Mouse (Mus musculus) right cerebral cortex, postnatal 25 days (tissue): ENCODE data around the gene Poglut1.
"Not testable (repeated sequence)": the region's sequence is repeated elsewhere in the genome, so short reads cannot be mapped to it uniquely, and the experiment has no call there.

Experiments
- DNase-seq: peaks from one replicate; pipeline ENCODE4 v3.0.0; 2022

The Poglut1 gene

GRCm38 (mm10) chr16:38536544-38537146, 13.4 kb downstream of the Poglut1 start:
- peak; percentile 65 for DNase-seq

- DNase-seq, result no peak
Observed at GRCm38 (mm10) chr16:38526264-38526663, 23.8 kb downstream of the Poglut1 start.

DNA sequence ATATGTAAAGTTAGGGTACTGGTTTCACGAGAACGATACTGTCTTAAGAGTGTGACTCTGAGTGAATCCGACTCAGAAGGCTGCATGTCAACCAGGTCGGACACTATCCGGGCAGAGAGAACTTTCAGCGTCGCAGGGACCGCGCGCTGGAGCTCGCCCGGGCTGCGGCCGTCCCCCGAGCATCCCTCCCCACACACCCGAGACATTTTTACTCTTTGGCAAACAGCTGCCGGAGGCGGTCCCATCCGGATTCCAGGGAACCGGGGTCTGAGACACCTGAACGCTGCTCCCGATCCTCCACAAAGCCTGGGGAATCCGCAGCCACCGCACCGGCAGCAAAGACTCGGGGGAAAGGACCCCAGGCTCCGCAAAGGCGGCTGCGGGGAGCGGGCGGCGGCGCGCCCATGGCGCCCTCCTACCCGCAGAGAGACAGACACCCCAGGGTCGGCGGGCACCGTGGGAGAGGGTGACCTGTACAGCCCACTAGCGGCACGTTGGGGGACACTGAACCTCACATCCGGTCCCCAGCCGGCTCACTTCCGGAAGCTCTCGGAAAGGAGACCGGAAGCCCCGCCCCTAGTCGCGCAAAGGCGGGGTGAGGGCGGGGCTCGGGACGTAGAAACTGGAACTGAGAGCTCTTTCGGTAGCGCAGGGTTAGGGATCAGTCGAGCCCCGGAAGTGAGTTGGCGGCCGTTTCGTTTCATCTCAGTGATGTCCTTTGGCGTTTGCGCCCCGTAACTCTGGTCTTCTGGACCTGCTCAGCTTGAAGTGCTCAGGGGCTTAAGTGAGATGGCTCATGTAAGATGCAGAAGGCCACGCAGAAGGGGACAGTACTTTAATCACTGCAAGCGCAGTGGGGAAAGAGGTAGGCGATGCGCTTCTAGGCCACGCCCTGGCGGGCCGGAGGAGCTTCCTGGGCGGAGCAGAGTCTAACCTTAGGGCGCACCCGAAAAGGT, 27.7 kb downstream of the Poglut1 start, which contains the start of gene Timmdc1:
Timmdc1 (minus strand) TSS at position 535 of the 956 bp plus-strand sequence.
- DNase-seq, result peak; percentile 97

GRCm38 (mm10) chr16:38521211-38521987, 28.7 kb downstream of the Poglut1 start:
- DNase-seq, result no peak

- no peak for DNase-seq
Observed at GRCm38 (mm10) chr16:38519140-38519539, 30.9 kb downstream of the Poglut1 start.

DNA sequence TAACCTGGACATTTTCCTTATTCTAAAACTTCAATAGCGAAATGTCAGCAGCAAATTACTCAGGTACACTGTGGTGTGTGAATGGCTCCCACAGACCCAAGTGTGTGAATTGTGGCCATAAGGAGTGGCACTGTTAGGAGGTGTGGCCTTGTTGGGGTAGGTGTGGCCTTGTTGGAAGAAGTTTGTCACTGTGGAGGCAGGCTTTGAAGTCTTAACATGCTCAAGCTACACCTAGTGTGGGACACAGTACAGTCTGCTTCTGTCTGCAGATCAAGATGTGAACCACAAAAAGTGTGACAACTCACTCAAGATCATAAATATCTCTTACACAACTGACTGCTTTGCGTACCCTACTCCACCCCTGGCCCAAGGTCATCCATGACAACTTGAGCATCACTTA, 39.2 kb downstream of the Poglut1 start:
- DNase-seq, result no peak

GRCm38 (mm10) chr16:38506041-38506634, 43.9 kb downstream of the Poglut1 start:
- DNase-seq, result peak; percentile 67

- DNase-seq, result no peak
Observed at GRCm38 (mm10) chr16:38503528-38503927, 46.5 kb downstream of the Poglut1 start.

- no peak for DNase-seq
Observed at GRCm38 (mm10) chr16:38502469-38502868, 47.6 kb downstream of the Poglut1 start.

GRCm38 (mm10) chr16:38496604-38497140, 53.4 kb downstream of the Poglut1 start:
- DNase-seq, result no peak

DNA sequence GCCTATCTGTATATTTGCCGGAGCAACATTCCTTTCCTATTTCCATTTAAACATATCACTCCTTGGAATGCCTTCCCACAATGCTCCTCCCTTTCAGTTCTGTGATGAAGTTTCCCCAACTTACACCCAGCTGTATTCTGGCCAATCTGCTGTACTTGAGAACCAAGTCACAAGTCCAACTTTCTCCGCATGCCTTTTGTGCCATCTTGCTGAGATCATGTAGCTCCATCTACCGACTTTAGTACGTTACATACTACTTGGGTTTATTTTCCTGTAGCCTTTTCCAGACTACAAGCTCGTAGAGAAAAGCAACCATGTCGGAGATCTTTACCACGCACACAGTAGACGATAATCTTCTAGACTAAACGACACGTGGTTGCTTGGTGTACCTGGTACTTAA, 56.2 kb downstream of the Poglut1 start:
- no peak for DNase-seq

DNA sequence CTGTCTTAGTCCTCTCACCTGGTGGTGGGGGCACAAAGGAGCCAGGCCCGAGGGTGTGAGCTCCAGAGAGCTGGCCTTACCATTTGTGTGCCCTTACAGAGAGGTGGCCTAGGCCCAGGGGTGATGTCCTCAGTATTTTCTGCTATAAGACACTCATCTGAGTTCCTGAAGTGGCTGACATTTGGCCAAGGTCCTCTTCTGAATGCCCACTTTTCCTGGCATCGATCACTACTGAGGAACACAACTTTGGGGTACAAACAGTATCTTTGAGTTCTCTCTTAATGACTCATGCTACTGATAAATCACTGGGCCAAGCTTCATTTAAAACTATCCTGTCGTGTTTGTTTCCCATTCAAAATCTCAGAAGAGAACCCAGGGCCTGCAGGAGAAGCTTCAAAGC, 57.5 kb downstream of the Poglut1 start:
- no peak for DNase-seq

GRCm38 (mm10) chr16:38483582-38484309, 66.3 kb downstream of the Poglut1 start:
- DNase-seq, result no peak

DNA sequence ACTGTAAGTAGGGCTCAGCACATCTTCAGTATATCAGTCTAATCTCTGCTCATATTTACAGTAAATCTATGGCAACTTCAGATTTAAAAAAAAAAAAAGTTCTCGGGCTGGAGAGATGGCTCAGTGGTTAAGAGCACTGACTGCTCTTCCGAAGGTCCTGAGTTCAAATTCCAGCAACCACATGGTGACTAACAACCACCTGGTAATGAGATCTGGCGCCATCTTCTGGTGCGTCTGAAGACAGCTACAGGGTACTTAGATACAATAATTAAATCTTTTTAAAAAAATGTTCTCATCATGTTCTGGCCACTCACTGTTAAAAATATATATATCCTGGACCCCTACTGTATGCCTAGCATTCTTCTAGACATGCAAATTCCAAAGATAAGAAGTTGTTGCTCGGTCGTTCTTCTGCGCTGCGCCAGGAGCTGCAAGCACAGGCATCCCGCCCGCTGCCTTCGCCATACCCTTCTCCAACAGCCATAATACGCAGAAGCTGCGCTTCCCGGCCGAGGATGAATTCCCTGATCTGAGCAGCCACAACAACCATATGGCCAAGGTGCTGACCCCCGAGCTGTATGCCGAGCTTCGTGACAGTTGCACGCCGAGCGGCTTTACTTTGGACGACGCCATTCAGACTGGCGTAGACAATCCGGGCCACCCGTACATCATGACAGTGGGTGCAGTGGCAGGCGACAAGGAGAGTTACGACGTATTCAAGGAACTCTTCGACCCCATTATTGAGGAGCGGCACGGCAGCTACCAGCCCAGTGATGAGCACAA, 67.1 kb downstream of the Poglut1 start:
- DNase-seq, result no peak

GRCm38 (mm10) chr16:38481327-38481726, 68.7 kb downstream of the Poglut1 start:
- DNase-seq, result no peak

GRCm38 (mm10) chr16:38478296-38478695, 71.8 kb downstream of the Poglut1 start:
- no peak for DNase-seq

DNA sequence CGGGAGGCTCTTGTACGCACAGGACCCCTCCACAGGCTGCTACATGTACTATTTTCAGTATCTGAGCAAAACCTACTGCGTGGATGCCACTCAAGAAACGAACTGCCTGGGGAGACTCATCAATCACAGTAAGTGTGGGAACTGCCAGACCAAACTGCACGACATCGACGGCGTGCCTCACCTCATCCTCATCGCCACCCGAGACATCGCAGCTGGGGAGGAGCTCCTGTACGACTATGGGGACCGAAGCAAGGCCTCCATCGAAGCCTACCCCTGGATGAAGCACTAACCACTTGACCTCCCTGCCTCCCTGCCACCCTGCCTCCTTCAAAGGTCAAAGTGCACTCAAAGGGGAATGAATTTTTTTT, 72.8 kb downstream of the Poglut1 start:
- DNase-seq, result not testable (repeated sequence)

- peak; percentile 42 for DNase-seq
Observed at GRCm38 (mm10) chr16:38476312-38477240, 73.5 kb downstream of the Poglut1 start.

GRCm38 (mm10) chr16:38475681-38476311, 74.3 kb downstream of the Poglut1 start:
- DNase-seq, result no peak
